Mouse (Mus musculus): ENCODE data around the gene Ermp1. TPM values are rescaled to one million over a fixed set of nuclear protein-coding genes. Genes with fewer than 3 reads are reported as not detected.

Ermp1 gene
- polyA plus RNA-seq, 1 experiment from 2014 or later, result 25.6 TPM

DNA sequence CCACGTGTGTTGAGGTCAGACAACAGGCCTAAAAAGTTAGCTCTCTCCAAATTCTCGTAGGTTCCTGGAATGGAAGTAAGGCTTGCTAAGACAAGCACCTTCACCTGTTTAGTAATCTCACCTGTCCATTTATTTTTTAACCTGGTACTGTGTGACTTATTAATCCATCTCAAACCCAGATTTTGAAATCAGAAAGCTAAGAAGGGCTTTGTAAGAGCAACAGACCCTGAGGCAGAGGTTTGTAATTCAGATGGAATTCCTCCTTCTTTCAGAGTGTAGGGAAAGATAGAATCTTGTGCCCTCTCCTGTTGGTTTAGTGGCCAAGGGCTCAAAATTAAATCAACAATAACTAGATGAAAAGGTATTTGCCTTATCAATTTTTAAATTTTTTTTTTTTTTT, 22.9 kb upstream of the Ermp1 start:
- Histone ChIP-seq H3K27me3 (ENCODE audit: insufficient read depth, low read length) (no peaks in the 10 kb centered on the region), H3K4me2 (ENCODE audit: low read length) (no peak overlapping the region), H3K9ac (ENCODE audit: low read depth, low read length) (no peak overlapping the region), H3K27ac (no peak overlapping the region), H3K4me1 (replicated peaks; ENCODE audit: insufficient read depth, low read length) (0 out of 2 replicates have a peak, but pooled peaks cover 8% of the 10 kb centered on the region), H3K9me3 (replicated peaks; ENCODE audit: low read length) (no peaks in the 10 kb centered on the region), H3K4me3 (replicated peaks; ENCODE audit: low read depth, low read length) (no peak overlapping the region), H3K36me3 (ENCODE audit: insufficient read depth, low read length) (no peaks in the 10 kb centered on the region)
- TF ChIP-seq CTCF (IDR thresholded peaks at IDR 0.05; ENCODE audit: low read depth), result no peak
- DNase-seq (ENCODE audit: low spot score) (no peak), ATAC-seq (replicated peaks; ENCODE audit: low FRiP score, low read depth) (no peak)
- 70% methylated on average over 2 of the region's 2 CpGs for WGBS

- DNase-seq (ENCODE audit: low spot score) (no peak), ATAC-seq (replicated peaks; ENCODE audit: low FRiP score, low read depth) (no peak)
- no peak for TF ChIP-seq CTCF (IDR thresholded peaks at IDR 0.05; ENCODE audit: low read depth)
- no peaks in the 10 kb centered on the region for H3K9me3 ChIP-seq (replicated peaks; ENCODE audit: low read length)
- no peak overlapping the region for H3K9ac ChIP-seq (ENCODE audit: low read depth, low read length)
- no peak overlapping the region for H3K27ac ChIP-seq
- H3K27me3 ChIP-seq (ENCODE audit: insufficient read depth, low read length), result no peaks in the 10 kb centered on the region
- no peaks in the 10 kb centered on the region for H3K36me3 ChIP-seq (ENCODE audit: insufficient read depth, low read length)
- no peak overlapping the region for H3K4me3 ChIP-seq (replicated peaks; ENCODE audit: low read depth, low read length)
- WGBS, result 81% methylated on average over 6 of the region's 6 CpGs
- no peak overlapping the region for H3K4me2 ChIP-seq (ENCODE audit: low read length)
- 0 out of 2 replicates have a peak, but pooled peaks cover 8% of the 10 kb centered on the region for H3K4me1 ChIP-seq (replicated peaks; ENCODE audit: insufficient read depth, low read length)
Observed at GRCm38 (mm10) chr19:29670247-29670646, 22.0 kb upstream of the Ermp1 start.

GRCm38 (mm10) chr19:29668135-29668534, 19.9 kb upstream of the Ermp1 start:
- Histone ChIP-seq H3K36me3 (ENCODE audit: insufficient read depth, low read length) (no peaks in the 10 kb centered on the region), H3K9ac (ENCODE audit: low read depth, low read length) (no peak overlapping the region), H3K4me2 (ENCODE audit: low read length) (no peak overlapping the region), H3K27ac (no peak overlapping the region), H3K9me3 (replicated peaks; ENCODE audit: low read length) (no peaks in the 10 kb centered on the region), H3K4me1 (replicated peaks; ENCODE audit: insufficient read depth, low read length) (0 out of 2 replicates have a peak, but pooled peaks cover 8% of the 10 kb centered on the region), H3K27me3 (ENCODE audit: insufficient read depth, low read length) (no peaks in the 10 kb centered on the region), H3K4me3 (replicated peaks; ENCODE audit: low read depth, low read length) (no peak overlapping the region)
- DNase-seq (ENCODE audit: low spot score), result no peak
- WGBS, result 83% methylated on average over 7 of the region's 7 CpGs
- ATAC-seq (replicated peaks; ENCODE audit: low FRiP score, low read depth), result no peak
- TF ChIP-seq CTCF (IDR thresholded peaks at IDR 0.05; ENCODE audit: low read depth), result no peak

GRCm38 (mm10) chr19:29666965-29667594, 18.9 kb upstream of the Ermp1 start:
- Histone ChIP-seq H3K27me3 (ENCODE audit: insufficient read depth, low read length) (no peaks in the 10 kb centered on the region), H3K4me3 (replicated peaks; ENCODE audit: low read depth, low read length) (no peak overlapping the region), H3K9me3 (replicated peaks; ENCODE audit: low read length) (no peaks in the 10 kb centered on the region), H3K9ac (ENCODE audit: low read depth, low read length) (no peak overlapping the region), H3K36me3 (ENCODE audit: insufficient read depth, low read length) (no peaks in the 10 kb centered on the region), H3K4me2 (ENCODE audit: low read length) (no peak overlapping the region), H3K27ac (peak overlapping the region; percentile 20; the same call in 1 of the 2 replicates), H3K4me1 (replicated peaks; ENCODE audit: insufficient read depth, low read length) (0 out of 2 replicates have a peak, but pooled peaks cover 8% of the 10 kb centered on the region)
- ATAC-seq (replicated peaks; ENCODE audit: low FRiP score, low read depth), result peak; percentile 79; the same call in 1 of the 2 replicates
- WGBS, result 27% methylated on average over 5 of the region's 5 CpGs
- DNase-seq (ENCODE audit: low spot score), result peak; percentile 75
- no peak for TF ChIP-seq CTCF (IDR thresholded peaks at IDR 0.05; ENCODE audit: low read depth)

- Histone ChIP-seq H3K27ac (no peak overlapping the region), H3K27me3 (ENCODE audit: insufficient read depth, low read length) (no peaks in the 10 kb centered on the region), H3K9me3 (replicated peaks; ENCODE audit: low read length) (no peaks in the 10 kb centered on the region), H3K36me3 (ENCODE audit: insufficient read depth, low read length) (no peaks in the 10 kb centered on the region), H3K4me3 (replicated peaks; ENCODE audit: low read depth, low read length) (no peak overlapping the region), H3K9ac (ENCODE audit: low read depth, low read length) (no peak overlapping the region), H3K4me2 (ENCODE audit: low read length) (no peak overlapping the region), H3K4me1 (replicated peaks; ENCODE audit: insufficient read depth, low read length) (0 out of 2 replicates have a peak, but pooled peaks cover 8% of the 10 kb centered on the region)
- WGBS, result 85% methylated on average over 4 of the region's 4 CpGs
- DNase-seq (ENCODE audit: low spot score) (no peak), ATAC-seq (replicated peaks; ENCODE audit: low FRiP score, low read depth) (no peak)
- no peak for TF ChIP-seq CTCF (IDR thresholded peaks at IDR 0.05; ENCODE audit: low read depth)
Observed at GRCm38 (mm10) chr19:29666164-29666563, 17.9 kb upstream of the Ermp1 start.

DNA sequence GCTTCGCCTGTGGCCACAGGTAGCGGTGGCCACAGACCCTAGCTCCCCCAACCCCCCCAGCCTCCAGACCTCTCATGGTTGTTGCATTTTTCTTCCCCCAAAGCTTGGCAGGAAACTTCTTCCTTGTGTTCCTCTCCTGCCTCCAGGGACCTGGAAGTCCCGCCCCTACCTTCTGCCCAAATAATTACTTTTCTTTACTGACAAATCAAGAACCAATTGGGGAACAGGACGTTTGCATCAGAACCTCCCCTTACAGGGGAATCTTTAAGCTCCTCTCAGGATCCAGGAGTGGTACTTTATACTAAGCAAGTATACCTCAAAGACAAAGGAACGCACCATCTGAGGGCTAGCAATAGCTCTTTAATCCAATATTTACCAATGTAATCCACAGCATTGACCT, 16.7 kb upstream of the Ermp1 start:
- Histone ChIP-seq H3K4me3 (replicated peaks; ENCODE audit: low read depth, low read length) (no peak overlapping the region), H3K27ac (no peak overlapping the region), H3K9ac (ENCODE audit: low read depth, low read length) (no peak overlapping the region), H3K4me1 (replicated peaks; ENCODE audit: insufficient read depth, low read length) (0 out of 2 replicates have a peak, but pooled peaks cover 8% of the 10 kb centered on the region), H3K27me3 (ENCODE audit: insufficient read depth, low read length) (no peaks in the 10 kb centered on the region), H3K4me2 (ENCODE audit: low read length) (no peak overlapping the region), H3K36me3 (ENCODE audit: insufficient read depth, low read length) (no peaks in the 10 kb centered on the region), H3K9me3 (replicated peaks; ENCODE audit: low read length) (no peaks in the 10 kb centered on the region)
- no peak for TF ChIP-seq CTCF (IDR thresholded peaks at IDR 0.05; ENCODE audit: low read depth)
- ATAC-seq (replicated peaks; ENCODE audit: low FRiP score, low read depth) (no peak), DNase-seq (ENCODE audit: low spot score) (no peak)
- 83% methylated on average over 5 of the region's 5 CpGs for WGBS

Data from kidney, postnatal 0 days (tissue).